Mouse (Mus musculus) erythroblast, embryonic 14.5 days (primary cell): ENCODE measurements around the gene Eva1b. TPM values are rescaled to one million over a fixed set of nuclear protein-coding genes. Genes with fewer than 3 reads are reported as not detected.
"Not testable (repeated sequence)": the region's sequence is repeated elsewhere in the genome, so short reads cannot be mapped to it uniquely, and the experiment has no call there.

ENCODE experiments used
- H3K27me3 ChIP-seq: 2 replicates; pipeline ENCODE4 v1.6.1; 2012; ENCODE audit warnings: inconsistent platforms; ENCODE audit not compliant: control insufficient read depth
- H3K36me3 ChIP-seq: 2 replicates; pipeline ENCODE4 v1.6.1; 2012; ENCODE audit warnings: mild to moderate bottlenecking, inconsistent platforms; ENCODE audit not compliant: control insufficient read depth
- H3K4me1 ChIP-seq: 2 replicates; pipeline ENCODE4 v1.6.1; 2012; ENCODE audit warnings: inconsistent platforms; ENCODE audit not compliant: control insufficient read depth
- H3K4me3 ChIP-seq: replicated peaks from 2 replicates; pipeline ENCODE3; 2012; ENCODE audit warnings: moderate library complexity, mild to moderate bottlenecking, inconsistent platforms
- H3K9me3 ChIP-seq: 2 replicates; pipeline ENCODE4 v1.6.1; 2012; ENCODE audit warnings: low read length, inconsistent platforms, mixed read lengths; ENCODE audit not compliant: control insufficient read depth
- GATA1 ChIP-seq: IDR thresholded peaks from 2 replicates; pipeline ENCODE4 v1.6.1; 2012; ENCODE audit warnings: low read length, inconsistent platforms, mixed read lengths
- TAL1 ChIP-seq: IDR thresholded peaks from 3 replicates; pipeline ENCODE4 v1.6.1; 2012; ENCODE audit warnings: low read length, inconsistent platforms, mixed read lengths
- polyA plus RNA-seq: library from polyadenylated mRNA; stranded (reverse); fragments of >175 nt; gene quantifications from 2 replicates; pipeline ENCODE4 v1.2.3, GENCODE M21; 2012

Gene Eva1b
- polyA plus RNA-seq, 1 experiment = 0.22 TPM

DNA sequence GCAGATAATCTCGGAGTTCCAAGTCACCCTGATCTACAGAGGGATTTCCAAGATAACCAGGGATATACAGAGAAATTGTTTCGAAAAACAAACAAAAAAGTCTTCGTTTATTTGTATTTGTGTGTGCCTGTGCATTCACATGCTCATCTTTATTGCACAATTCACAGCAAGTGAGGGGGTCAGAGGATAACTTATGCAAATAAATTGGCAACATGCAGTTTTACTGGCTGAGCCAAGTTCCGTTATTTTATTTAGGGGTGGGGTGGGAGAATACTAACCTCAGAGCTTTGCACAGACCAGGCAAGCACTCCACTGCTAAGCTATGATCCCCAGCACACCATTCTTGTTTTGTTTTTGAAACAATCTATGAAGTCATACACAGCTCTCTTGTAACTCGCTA lies 26.3 kb downstream of the Eva1b start:
- no peaks in the 10 kb centered on the region; the same call in 1 of the 2 replicates for H3K4me1 ChIP-seq
- TF ChIP-seq TAL1 = no peak
- no peak for TF ChIP-seq GATA1
- no peak overlapping the region for H3K4me3 ChIP-seq
- H3K27me3 ChIP-seq = no peaks in the 10 kb centered on the region
- peaks cover 95% of the 10 kb centered on the region for H3K36me3 ChIP-seq
- H3K9me3 ChIP-seq = no peaks in the 10 kb centered on the region

DNA sequence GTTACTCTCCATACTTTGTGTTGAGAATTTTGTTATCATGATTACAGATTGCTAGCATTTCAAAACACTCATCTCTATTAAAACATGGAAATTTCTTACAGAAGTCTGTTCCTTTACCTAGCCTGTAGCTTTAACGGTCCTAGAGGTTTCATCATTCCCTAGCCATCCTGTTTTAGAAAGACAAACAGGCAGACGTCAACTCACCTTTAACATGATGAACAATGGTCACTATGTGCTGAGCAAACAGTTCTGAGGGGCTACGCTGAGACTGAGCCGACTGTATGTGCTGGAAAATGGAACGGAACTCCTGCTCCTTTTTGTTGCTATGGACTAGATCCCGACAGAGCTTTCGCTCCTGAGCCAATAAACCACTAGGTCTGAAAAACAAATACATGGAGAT lies 28.4 kb downstream of the Eva1b start:
- H3K4me3 ChIP-seq, H3K4me1 ChIP-seq, H3K27me3 ChIP-seq, H3K9me3 ChIP-seq: not testable (repeated sequence)
- peaks cover 95% of the 10 kb centered on the region for H3K36me3 ChIP-seq

DNA sequence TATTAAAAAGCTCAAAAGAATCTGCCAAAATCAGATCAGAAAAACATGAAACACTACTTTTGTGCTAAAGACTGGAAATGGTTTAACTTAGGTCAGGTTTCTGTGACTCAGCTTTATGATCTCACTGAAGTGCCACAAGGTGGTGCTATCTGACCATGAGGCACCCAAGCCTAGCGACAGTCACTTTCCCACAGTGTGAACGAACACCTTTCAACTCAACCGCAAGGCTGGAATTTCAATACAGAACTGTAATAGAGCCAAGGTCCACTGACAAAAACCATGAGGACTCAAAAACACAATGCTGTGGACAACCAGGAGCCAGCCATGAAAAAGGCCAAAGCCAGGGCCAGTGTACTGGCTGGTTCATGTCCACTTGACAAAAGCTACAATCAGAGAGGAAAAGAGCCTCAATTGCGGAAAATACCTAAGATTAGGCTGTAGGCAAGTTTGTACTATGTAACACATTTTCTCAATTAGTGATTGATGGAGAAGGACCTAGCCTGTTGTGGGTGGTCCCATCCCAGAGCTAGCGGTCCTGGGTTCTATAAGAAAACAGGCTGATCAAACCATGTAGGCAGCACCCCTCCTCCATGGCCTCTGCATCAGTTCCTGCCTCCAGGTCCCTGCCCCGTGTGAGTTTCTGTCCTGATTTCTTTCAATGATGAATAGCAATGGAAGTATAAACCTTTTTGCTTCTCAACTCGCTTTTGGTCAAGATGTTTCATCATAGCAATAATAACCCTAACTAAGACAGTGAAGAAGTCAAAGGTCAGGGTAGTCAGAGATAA lies 33.8 kb downstream of the Eva1b start:
- Histone ChIP-seq H3K4me3 (no peak overlapping the region), H3K9me3 (no peaks in the 10 kb centered on the region), H3K27me3 (no peaks in the 10 kb centered on the region), H3K36me3 (peaks cover 92% of the 10 kb centered on the region), H3K4me1 (0 out of 2 replicates have a peak, but pooled peaks cover 1% of the 10 kb centered on the region)
- no peak for TF ChIP-seq GATA1
- no peak for TF ChIP-seq TAL1

DNA sequence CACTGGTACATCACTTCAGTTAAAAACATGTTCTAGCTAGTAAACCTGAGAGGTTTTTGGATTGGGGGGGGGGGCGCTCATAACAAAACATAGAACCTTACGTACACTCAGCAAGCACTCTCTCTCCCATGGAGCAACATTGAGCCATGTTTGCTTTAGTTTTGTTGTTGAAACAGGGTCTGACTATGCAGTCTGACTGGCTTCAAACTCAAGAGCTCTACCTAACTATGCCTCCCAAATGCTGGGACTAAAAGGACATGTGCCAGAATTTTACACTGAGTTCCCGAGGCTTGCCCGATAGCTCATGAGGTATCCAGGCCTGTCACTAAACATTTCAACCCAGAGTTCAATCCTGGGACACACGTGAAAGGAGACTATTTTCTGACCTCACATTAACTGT lies 35.5 kb downstream of the Eva1b start:
- peaks cover 95% of the 10 kb centered on the region for H3K36me3 ChIP-seq

DNA sequence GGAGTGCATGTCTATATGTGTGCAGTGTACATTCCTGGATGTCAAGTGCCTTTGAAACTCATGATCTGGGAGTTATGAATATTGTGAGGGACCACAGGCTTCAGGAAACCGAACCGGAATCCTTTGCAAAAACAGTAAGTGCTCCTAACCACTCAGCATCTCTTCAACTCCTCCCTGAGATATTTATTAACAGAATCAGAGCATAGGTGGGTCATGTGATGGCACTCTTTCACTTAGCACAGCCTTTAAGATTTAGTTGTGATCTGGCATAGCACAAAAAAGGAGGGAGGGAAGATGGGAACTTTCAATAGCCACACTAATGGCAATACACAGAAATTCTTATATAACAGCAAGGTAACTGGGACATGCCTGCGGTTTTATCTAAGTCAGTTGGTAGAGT lies 39.6 kb downstream of the Eva1b start:
- Histone ChIP-seq H3K4me1 (no peaks in the 10 kb centered on the region; the same call in 1 of the 2 replicates), H3K9me3 (no peaks in the 10 kb centered on the region), H3K4me3 (no peak overlapping the region), H3K27me3 (no peaks in the 10 kb centered on the region), H3K36me3 (peaks cover 93% of the 10 kb centered on the region)
- TF ChIP-seq TAL1 (no peak), GATA1 (no peak)

More for the DNA sequence above, 35.5 kb downstream of the Eva1b start:
- Histone ChIP-seq H3K27me3 (no peaks in the 10 kb centered on the region), H3K4me1 (0 out of 2 replicates have a peak, but pooled peaks cover 1% of the 10 kb centered on the region), H3K9me3 (no peaks in the 10 kb centered on the region), H3K4me3 (no peak overlapping the region)
- no peak for TF ChIP-seq TAL1
- TF ChIP-seq GATA1 = no peak

DNA sequence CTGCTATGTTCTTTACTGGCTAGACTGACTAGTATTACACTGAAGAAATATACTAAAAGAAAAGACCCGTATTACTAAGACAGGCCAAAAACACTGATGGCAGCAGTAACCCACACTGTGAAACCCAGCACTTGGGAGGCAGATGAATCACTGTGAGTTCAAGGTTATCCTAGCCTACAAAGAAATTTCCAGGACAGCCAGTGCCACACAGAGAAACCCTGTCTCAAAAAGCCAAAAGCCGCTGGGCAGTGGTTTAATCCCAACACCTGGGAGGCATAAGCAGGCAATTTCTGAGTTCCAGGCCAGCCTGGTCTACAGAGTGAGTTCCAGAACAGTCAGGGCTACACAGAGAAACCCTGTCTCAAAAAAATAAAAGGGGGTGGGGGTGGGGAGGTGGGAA lies 43.1 kb downstream of the Eva1b start:
- Histone ChIP-seq H3K27me3 (no peaks in the 10 kb centered on the region), H3K4me3 (no peak overlapping the region), H3K4me1 (no peaks in the 10 kb centered on the region; the same call in 1 of the 2 replicates), H3K36me3 (peaks cover 94% of the 10 kb centered on the region), H3K9me3 (no peaks in the 10 kb centered on the region)
- TF ChIP-seq GATA1 (no peak), TAL1 (no peak)

DNA sequence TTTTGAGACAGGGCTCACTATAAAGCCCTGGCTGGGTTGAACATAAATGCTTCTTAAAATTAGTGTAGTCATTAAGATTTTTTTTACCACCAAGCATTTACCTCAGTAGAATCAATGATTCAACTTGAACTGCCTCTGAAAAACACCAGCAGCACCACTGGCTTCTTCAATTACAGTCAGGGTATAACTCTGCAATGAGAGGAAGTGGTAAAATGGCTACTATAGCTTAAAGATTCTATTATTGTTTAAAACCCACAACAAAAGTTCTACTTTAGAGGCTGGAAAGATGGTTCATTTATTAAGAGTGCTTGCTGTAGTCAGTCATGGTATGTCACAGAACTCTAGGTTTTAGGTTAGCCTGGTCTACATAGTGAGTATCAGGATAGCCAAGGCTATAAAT lies 46.7 kb downstream of the Eva1b start:
- H3K4me1 ChIP-seq = peaks cover 16% of the 10 kb centered on the region
- H3K9me3 ChIP-seq = no peaks in the 10 kb centered on the region
- H3K36me3 ChIP-seq = peaks cover 87% of the 10 kb centered on the region
- no peak overlapping the region for H3K4me3 ChIP-seq
- no peak for TF ChIP-seq GATA1
- no peak for TF ChIP-seq TAL1
- H3K27me3 ChIP-seq = no peaks in the 10 kb centered on the region

DNA sequence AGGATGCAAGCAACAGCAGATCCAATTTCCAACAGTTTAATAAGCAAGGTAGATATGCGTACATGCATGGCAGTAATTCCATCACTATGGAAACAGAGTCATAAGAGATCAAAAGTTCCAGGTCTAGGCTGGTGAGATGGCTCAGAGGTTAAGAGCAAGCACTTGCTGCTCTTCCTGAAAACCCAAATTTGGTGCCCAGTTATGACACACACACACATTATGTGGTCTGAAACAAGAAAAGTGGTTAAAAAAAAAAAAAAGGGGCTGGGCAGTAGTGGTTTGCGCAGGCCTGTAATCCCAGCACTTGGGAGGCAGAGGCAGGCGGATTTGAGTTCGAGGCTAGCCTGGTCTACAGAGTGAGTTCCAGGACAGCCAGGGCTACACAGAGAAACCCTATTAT lies 47.4 kb downstream of the Eva1b start:
- no peaks in the 10 kb centered on the region for H3K9me3 ChIP-seq
- H3K4me3 ChIP-seq = no peak overlapping the region
- H3K36me3 ChIP-seq = peaks cover 86% of the 10 kb centered on the region
- TF ChIP-seq TAL1 (no peak), GATA1 (no peak)
- no peaks in the 10 kb centered on the region for H3K27me3 ChIP-seq
- H3K4me1 ChIP-seq = peaks cover 22% of the 10 kb centered on the region

DNA sequence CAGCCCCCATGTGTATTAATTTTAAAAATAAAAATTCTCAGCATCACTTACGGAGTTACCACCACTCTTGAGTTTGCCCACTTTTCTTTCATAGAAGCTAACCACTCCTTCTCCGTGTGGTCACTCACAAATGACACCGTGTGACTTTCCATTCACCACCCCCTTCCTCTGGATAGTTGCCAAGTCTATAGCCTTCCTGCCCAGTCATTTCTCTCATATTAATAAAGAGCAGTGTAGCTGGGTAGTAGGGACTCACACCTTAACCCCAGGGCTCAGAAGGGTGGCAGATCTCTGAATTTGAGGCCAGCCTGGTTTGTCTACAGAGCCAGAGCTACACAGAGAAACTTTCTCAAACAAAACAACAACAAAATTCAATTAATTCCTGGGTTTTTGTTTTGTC lies 49.9 kb downstream of the Eva1b start:
- Histone ChIP-seq H3K4me3 (no peak overlapping the region), H3K36me3 (peaks cover 72% of the 10 kb centered on the region), H3K4me1 (peaks cover 33% of the 10 kb centered on the region), H3K9me3 (no peaks in the 10 kb centered on the region), H3K27me3 (no peaks in the 10 kb centered on the region)
- no peak for TF ChIP-seq TAL1
- TF ChIP-seq GATA1 = no peak

Other genes with a start within 250 kb of the Eva1b start
- 0.04 and 0.11 TPM in 2 replicates for gene Csf3r, start 123.2 kb upstream of the Eva1b start, polyA plus RNA-seq
- gene Mrps15, start 100.8 kb upstream of the Eva1b start, polyA plus RNA-seq = 12.6 and 15.9 TPM in 2 replicates
- 0.02 TPM in 1 of 2 replicates, not detected in the other for gene Oscp1, start 89.2 kb upstream of the Eva1b start, polyA plus RNA-seq
- 0.74 and 0.84 TPM in 2 replicates for gene Lsm10, start 51.1 kb upstream of the Eva1b start, polyA plus RNA-seq
- 4.2 and 4.6 TPM in 2 replicates for gene Stk40, start 43.8 kb upstream of the Eva1b start, polyA plus RNA-seq
- 0.03 and 0.05 TPM in 2 replicates for gene Sh3d21, start 15.7 kb downstream of the Eva1b start, polyA plus RNA-seq
- 12.8 and 15.5 TPM in 2 replicates for gene Thrap3, start 55.0 kb downstream of the Eva1b start, polyA plus RNA-seq
- 2.5 and 2.9 TPM in 2 replicates for gene Map7d1, start 108.6 kb downstream of the Eva1b start, polyA plus RNA-seq
- gene Trappc3, start 114.6 kb downstream of the Eva1b start, polyA plus RNA-seq = 1.3 and 2.0 TPM in 2 replicates
- gene Col8a2, start 139.0 kb downstream of the Eva1b start, polyA plus RNA-seq = not detected in 2 replicates
- 2.0 and 2.1 TPM in 2 replicates for gene Adprhl2, start 174.0 kb downstream of the Eva1b start, polyA plus RNA-seq
- gene Tekt2, start 177.9 kb downstream of the Eva1b start, polyA plus RNA-seq = not detected in 2 replicates